Mouse (Mus musculus): ENCODE data around the gene Msi1. TPM values are rescaled to one million over a fixed set of nuclear protein-coding genes. Genes with fewer than 3 reads are reported as not detected.
"Not testable (repeated sequence)": the region's sequence is repeated elsewhere in the genome, so short reads cannot be mapped to it uniquely, and the experiment has no call there.

Gene Msi1
- polyA plus RNA-seq, 1 experiment: 1.5 TPM

DNA sequence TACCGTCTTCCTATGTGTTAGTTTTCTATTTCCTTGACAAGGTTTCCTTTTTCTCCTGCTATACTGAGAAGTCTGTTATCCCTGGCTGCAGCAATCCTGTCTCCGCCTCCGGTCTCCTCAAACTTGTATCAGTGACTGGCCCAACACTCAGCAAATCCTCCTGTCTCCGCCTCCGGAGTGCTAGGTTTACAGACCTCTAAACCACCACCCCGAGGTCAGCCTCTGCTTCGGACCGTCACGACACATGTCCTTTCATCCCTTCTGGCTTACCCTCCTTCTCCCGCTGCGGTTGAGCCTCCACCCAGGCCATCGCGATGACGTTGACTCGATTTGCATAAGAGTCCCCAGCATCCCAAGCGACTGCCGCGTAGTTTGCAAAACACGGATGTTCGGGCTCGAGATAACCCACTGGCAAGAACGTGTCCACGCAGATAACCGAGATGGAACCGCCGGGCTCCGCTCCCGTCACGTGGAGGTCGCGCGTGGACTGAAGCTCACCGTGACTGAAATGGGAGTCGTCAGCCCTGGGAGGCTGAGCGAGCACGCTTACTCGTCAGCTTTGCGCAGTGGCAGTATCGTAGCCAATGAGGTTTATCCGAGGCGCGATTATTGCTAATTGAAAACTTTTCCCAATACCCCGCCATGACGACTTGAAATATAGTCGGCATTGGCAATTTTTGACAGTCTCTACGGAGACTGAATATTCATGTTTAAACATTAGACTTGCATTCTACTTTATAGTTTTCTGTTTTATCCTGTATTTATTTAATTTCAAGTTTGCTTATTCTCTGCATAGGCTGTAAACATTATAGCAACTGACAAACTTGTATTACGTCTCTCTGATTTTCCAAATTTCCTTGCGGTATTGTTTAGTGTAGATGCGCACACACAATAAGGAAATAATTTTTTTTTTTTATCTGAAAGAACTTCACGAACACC lies 60.6 kb downstream of the Msi1 start:
- DNase-seq (ENCODE audit: low read depth): no peak

DNA sequence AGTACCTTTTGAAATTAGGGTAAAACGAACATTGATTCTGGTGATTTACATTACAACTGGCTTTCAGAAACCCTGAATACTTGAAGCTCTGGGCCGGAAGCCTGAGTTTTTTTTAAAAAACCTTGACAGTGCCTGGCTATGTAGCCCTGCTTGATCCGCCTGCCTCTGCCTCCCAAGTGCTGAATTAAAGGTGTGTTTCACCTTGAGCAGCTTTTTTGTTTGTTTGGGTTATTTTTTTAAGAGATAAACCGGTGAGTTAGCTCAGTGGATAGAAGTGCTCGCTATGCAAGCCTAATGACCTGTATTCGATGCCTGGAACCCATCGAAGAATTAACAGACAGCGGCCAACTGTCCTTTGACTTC lies 61.2 kb downstream of the Msi1 start:
- no peak for DNase-seq (ENCODE audit: low read depth)

DNA sequence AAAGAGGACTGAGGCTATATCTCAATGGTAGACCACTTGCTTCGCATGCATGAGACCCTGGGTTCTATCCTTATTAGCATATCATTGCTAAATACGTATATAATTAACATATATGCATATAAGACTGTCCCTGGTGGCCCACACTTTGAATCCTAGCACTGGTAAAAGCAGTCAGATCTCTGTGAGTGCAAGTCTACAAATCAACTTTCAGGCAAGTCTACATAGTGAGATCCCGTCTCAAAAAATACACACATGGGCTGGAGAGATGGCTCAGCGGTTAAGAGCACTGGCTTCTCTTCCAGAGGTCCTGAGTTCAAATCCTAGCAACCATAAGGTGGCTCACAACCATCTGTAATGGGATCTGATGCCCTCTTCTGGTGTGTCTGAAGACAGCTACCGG lies 61.7 kb downstream of the Msi1 start:
- DNase-seq (ENCODE audit: low read depth): no peak

DNA sequence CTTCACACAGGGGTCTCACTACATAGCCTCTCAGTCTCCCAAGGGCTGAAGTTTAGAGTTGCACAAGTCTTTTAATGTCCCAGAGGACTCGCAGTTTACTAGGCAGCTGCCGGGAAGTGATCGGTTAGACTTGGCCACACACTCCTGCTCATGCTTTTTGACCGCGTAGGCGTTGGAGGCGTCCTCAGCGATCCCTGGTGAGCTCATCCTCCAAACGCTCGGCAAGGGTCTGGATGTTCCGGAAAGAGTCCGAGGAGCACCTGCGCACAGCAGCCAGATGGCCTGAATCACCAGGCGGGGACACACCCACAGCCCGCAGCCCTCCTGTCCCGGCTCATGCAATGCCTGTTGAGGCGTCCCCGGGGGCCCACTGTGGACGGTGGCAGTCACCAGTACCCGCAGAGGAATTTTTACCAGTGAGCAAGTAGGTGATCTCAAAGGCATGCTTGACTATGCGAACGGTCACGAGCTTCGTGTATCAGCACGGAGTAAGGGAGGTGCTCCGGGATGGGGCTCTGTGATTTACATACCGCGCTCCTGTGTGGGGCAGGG lies 62.4 kb downstream of the Msi1 start:
- no peak for DNase-seq (ENCODE audit: low read depth)

DNA sequence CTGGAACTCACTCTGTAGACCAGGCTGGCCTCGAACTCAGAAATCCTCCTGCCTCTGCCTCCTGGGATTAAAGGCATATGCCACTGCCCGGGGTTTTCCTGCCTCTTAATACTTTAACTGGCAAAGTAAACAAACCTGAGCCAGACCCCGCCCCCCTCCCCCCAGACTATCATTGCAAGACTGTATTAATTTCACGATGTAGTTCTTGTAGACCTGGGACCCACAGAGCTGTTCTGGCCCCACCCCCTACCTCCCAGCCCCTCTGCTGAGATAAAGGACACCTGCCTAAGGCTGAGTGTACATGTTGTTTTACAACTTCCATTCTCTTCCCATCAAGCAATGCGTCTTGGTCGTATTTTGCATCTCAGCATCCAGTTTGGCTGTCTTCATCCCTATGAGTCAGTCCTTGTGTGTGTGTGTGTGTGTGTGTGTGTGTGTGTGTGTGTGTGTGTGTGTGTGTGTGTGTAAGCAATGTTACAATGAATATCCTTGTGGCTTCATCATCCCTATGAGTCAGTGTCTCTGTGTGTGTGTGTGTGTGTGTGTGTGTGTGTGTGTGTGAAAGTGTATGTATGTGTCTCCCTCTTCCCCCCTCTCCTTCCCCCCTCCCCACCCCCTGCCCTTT lies 63.4 kb downstream of the Msi1 start:
- no peak for DNase-seq (ENCODE audit: low read depth)

- no peak for DNase-seq (ENCODE audit: low read depth)
Observed at GRCm38 (mm10) chr5:115493441-115493840, 64.0 kb downstream of the Msi1 start.

GRCm38 (mm10) chr5:115495618-115496017 lies 66.2 kb downstream of the Msi1 start:
- not testable (repeated sequence) for DNase-seq (ENCODE audit: low read depth)

- no peak for DNase-seq (ENCODE audit: low read depth)
Observed at GRCm38 (mm10) chr5:115497033-115497432, 67.6 kb downstream of the Msi1 start.

- DNase-seq (ENCODE audit: low read depth): no peak
Observed at GRCm38 (mm10) chr5:115498307-115499240, 69.2 kb downstream of the Msi1 start.

DNA sequence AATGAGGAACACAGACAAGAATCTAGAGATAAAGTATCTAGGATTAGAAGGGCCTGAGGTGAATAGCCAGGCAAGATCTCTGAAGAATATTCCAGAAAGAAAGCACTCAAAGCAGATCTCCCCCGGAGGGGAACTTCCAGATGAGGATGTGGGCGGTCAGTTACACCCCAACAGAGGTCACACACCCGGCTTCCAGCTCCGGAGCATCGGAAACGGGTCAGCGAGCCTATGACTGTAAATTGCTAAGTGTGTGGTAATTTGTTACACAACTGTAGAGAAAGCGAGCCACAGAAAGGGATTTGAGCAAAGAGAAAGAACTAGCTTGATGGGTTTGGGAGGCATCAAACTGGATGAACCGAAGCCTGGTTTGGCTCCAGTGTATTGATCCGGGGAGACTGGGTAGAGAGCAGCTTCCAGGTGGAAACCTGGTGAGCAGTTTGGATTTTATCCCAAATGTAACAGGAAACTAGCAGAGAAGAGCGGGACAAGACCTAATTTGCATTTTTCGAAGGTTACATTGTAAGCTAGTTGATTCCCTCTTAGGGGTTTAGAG lies 71.1 kb downstream of the Msi1 start:
- DNase-seq (ENCODE audit: low read depth): no peak

- no peak for DNase-seq (ENCODE audit: low read depth)
Observed at GRCm38 (mm10) chr5:115503035-115503434, 73.6 kb downstream of the Msi1 start.

Other genes with a start within 250 kb of the Msi1 start
- gene Cabp1, start 235.2 kb upstream of the Msi1 start, polyA plus RNA-seq (2012; rRNA removed): 2.4 and 3.3 TPM in 2 replicates
- 108 and 125 TPM in 2 replicates for gene Pop5, start 193.8 kb upstream of the Msi1 start, polyA plus RNA-seq (2012; rRNA removed)
- 162 and 183 TPM in 2 replicates for gene Rnf10, start 156.7 kb upstream of the Msi1 start, polyA plus RNA-seq (2012; rRNA removed)
- 15.4 and 15.5 TPM in 2 replicates for gene Coq5, start 149.9 kb upstream of the Msi1 start, polyA plus RNA-seq (2012; rRNA removed)
- 125 and 204 TPM in 2 replicates for gene Dynll1, start 128.6 kb upstream of the Msi1 start, polyA plus RNA-seq (2012; rRNA removed)
- gene Srsf9, start 102.4 kb upstream of the Msi1 start, polyA plus RNA-seq (2012; rRNA removed): 40.3 and 55.6 TPM in 2 replicates
- 12.4 and 14.3 TPM in 2 replicates for gene Gatc, start 88.4 kb upstream of the Msi1 start, polyA plus RNA-seq (2012; rRNA removed)
- gene Triap1, start 88.4 kb upstream of the Msi1 start, polyA plus RNA-seq (2012; rRNA removed): 19.1 and 28.7 TPM in 2 replicates
- 1,933 and 1,974 TPM in 2 replicates for gene Cox6a1, start 80.6 kb upstream of the Msi1 start, polyA plus RNA-seq (2012; rRNA removed)
- gene Pla2g1b, start 36.7 kb downstream of the Msi1 start, polyA plus RNA-seq (2012; rRNA removed): 0.29 and 0.42 TPM in 2 replicates
- gene Sirt4, start 55.1 kb downstream of the Msi1 start, polyA plus RNA-seq (2012; rRNA removed): 44.3 and 51.1 TPM in 2 replicates
- 97.9 and 102 TPM in 2 replicates for gene Pxn, start 77.1 kb downstream of the Msi1 start, polyA plus RNA-seq (2012; rRNA removed)
- gene Rplp0, start 129.9 kb downstream of the Msi1 start, polyA plus RNA-seq (2012; rRNA removed): 2,579 and 2,812 TPM in 2 replicates
- 51.4 and 51.7 TPM in 2 replicates for gene Gcn1l1, start 135.7 kb downstream of the Msi1 start, polyA plus RNA-seq (2012; rRNA removed)
- gene Rab35, start 202.3 kb downstream of the Msi1 start, polyA plus RNA-seq (2012; rRNA removed): 42.8 and 51.2 TPM in 2 replicates

Data from gonadal fat pad, adult 2 months (tissue).